In the genomic region with DNA sequence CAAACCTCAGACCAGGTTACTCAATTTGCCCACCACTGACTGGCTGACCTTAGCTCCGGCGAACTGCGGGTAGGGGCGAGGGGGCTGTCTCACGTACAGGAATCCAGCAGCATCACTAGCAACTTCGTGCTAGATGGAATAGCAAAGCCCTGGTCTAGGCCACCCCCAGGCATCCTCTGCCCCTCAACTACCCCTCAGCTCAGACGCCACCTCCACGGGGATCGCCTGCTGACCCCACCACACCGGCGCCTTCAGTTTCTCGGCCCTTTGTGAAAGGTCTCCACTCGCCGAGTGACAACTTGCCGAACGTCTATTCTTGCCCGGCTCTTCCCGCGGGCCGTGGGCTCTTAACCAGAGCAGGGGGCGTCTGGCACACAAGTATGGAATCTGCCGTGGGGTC, we compare ENCODE assay signal across 8 mouse cellular contexts. TPM values are rescaled to one million over a fixed set of nuclear protein-coding genes. Genes with fewer than 3 reads are reported as not detected.
DNase-seq lines count a peak whose midpoint lies in the region; ATAC-seq lines count a peak whose summit lies in the region.

No protein-coding gene starts in this region.

- H3K36me3 ChIP-seq in limb, embryonic 13.5 days, result no peaks in the 10 kb centered on the region
- H3K36me3 ChIP-seq in stomach, embryonic 16.5 days (ENCODE audit: control insufficient read depth, insufficient read depth, low read length), result no peaks in the 10 kb centered on the region

- peak overlapping the region; percentile 93 for H3K4me2 ChIP-seq in limb, embryonic 13.5 days (replicated peaks)
- H3K4me2 ChIP-seq in stomach, embryonic 16.5 days (ENCODE audit: low read depth, low read length), result peak overlapping the region; percentile 85

- peak; percentile 21 for DNase-seq in embryo, embryonic 10 days (ENCODE audit: low spot score)
- no peak for DNase-seq in embryo, embryonic 11 days
- peak; percentile 8 for DNase-seq in thymus, postnatal 0 days (ENCODE audit: low spot score)
- no peak for DNase-seq in thymus, postnatal 10 days (ENCODE audit: low spot score in 2 of 2)
- no peak for DNase-seq in urinary bladder, postnatal 36 days (ENCODE audit: low spot score in 2 of 2)
- no peak for DNase-seq in kidney, postnatal 4 days

- H3K9me3 ChIP-seq in limb, embryonic 13.5 days, result no peaks in the 10 kb centered on the region
- H3K9me3 ChIP-seq in stomach, embryonic 16.5 days (replicated peaks; ENCODE audit: control insufficient read depth, low read length), result no peaks in the 10 kb centered on the region

- H3K4me3 ChIP-seq in limb, embryonic 13.5 days, result peak overlapping the region; percentile 68
- peak overlapping the region; percentile 88 for H3K4me3 ChIP-seq in stomach, embryonic 16.5 days (replicated peaks; ENCODE audit: low read length)

- H3K27me3 ChIP-seq in limb, embryonic 13.5 days, result no peaks in the 10 kb centered on the region
- H3K27me3 ChIP-seq in stomach, embryonic 16.5 days (ENCODE audit: control insufficient read depth, insufficient read depth, low read length), result no peaks in the 10 kb centered on the region

- peaks cover 11% of the 10 kb centered on the region for H3K4me1 ChIP-seq in limb, embryonic 13.5 days
- H3K4me1 ChIP-seq in stomach, embryonic 16.5 days (ENCODE audit: control insufficient read depth, insufficient read depth, low read length), result peaks cover 8% of the 10 kb centered on the region; the same call in 1 of the 2 replicates

- H3K27ac ChIP-seq in limb, embryonic 13.5 days, result peak overlapping the region; percentile 81
- H3K27ac ChIP-seq in stomach, embryonic 16.5 days (ENCODE audit: low read length), result peak overlapping the region; percentile 81; the same call in 1 of the 2 replicates

- ATAC-seq in limb, embryonic 13.5 days (ENCODE audit: low FRiP score, low read depth), result no peak
- ATAC-seq in stomach, embryonic 16.5 days (ENCODE audit: insufficient read depth, low FRiP score), result no peak

- under 1% methylated on average over 22 of the region's 22 CpGs for WGBS in limb, embryonic 13.5 days
- WGBS in stomach, embryonic 16.5 days, result under 1% methylated on average over 22 of the region's 22 CpGs

- H3K9ac ChIP-seq in limb, embryonic 13.5 days, result peak overlapping the region; percentile 86
- H3K9ac ChIP-seq in stomach, embryonic 16.5 days (ENCODE audit: low read length), result peak overlapping the region; percentile 89

RNA-seq across cellular contexts. Expression of gene Cep85, which starts 0.6 kb away (rescaled TPM):
- 171 and 178 TPM in 2 replicates for polyA plus RNA-seq in thymus, postnatal 0 days (2015; fragmentation: Nextera tagmentation; extraction: Ambion mirVana)
- 33.3 and 34.9 TPM in 2 replicates for polyA plus RNA-seq in limb, embryonic 13.5 days (2015; fragmentation: Nextera tagmentation; extraction: Ambion mirVana)
- 110 and 113 TPM in 2 replicates for polyA plus RNA-seq in stomach, embryonic 16.5 days (2015; fragmentation: Nextera tagmentation; extraction: Ambion mirVana)

RNA-seq across cellular contexts. Expression of gene Gm7534, which starts 16.5 kb away (rescaled TPM):
- 0.08 and 0.21 TPM in 2 replicates for polyA plus RNA-seq in thymus, postnatal 0 days (2015; fragmentation: Nextera tagmentation; extraction: Ambion mirVana)
- polyA plus RNA-seq in limb, embryonic 13.5 days (2015; fragmentation: Nextera tagmentation; extraction: Ambion mirVana), result not detected in 2 replicates
- polyA plus RNA-seq in stomach, embryonic 16.5 days (2015; fragmentation: Nextera tagmentation; extraction: Ambion mirVana), result not detected in 2 replicates

RNA-seq across cellular contexts. Expression of gene Catsper4, which starts 40.9 kb away (rescaled TPM):
- 0.10 TPM in 1 of 2 replicates, not detected in the other for polyA plus RNA-seq in thymus, postnatal 0 days (2015; fragmentation: Nextera tagmentation; extraction: Ambion mirVana)
- 0.23 TPM in 1 of 2 replicates, not detected in the other for polyA plus RNA-seq in limb, embryonic 13.5 days (2015; fragmentation: Nextera tagmentation; extraction: Ambion mirVana)
- polyA plus RNA-seq in stomach, embryonic 16.5 days (2015; fragmentation: Nextera tagmentation; extraction: Ambion mirVana), result 0.30 and 0.55 TPM in 2 replicates

RNA-seq across cellular contexts. Expression of gene Cnksr1, which starts 51.9 kb away (rescaled TPM):
- 2.2 and 2.5 TPM in 2 replicates for polyA plus RNA-seq in thymus, postnatal 0 days (2015; fragmentation: Nextera tagmentation; extraction: Ambion mirVana)
- polyA plus RNA-seq in limb, embryonic 13.5 days (2015; fragmentation: Nextera tagmentation; extraction: Ambion mirVana), result 1.8 and 2.0 TPM in 2 replicates
- 10.7 and 13.4 TPM in 2 replicates for polyA plus RNA-seq in stomach, embryonic 16.5 days (2015; fragmentation: Nextera tagmentation; extraction: Ambion mirVana)

RNA-seq across cellular contexts. Expression of gene E130218I03Rik, which starts 57.2 kb away (rescaled TPM):
- polyA plus RNA-seq in thymus, postnatal 0 days (2015; fragmentation: Nextera tagmentation; extraction: Ambion mirVana), result 0.54 and 0.69 TPM in 2 replicates
- 0.23 and 0.66 TPM in 2 replicates for polyA plus RNA-seq in limb, embryonic 13.5 days (2015; fragmentation: Nextera tagmentation; extraction: Ambion mirVana)
- 0.26 and 0.45 TPM in 2 replicates for polyA plus RNA-seq in stomach, embryonic 16.5 days (2015; fragmentation: Nextera tagmentation; extraction: Ambion mirVana)

Comparison
In these comparisons a context has a peak if more than half of its experiments do, and no peak if none do; other contexts are left out.
1. DNase-seq: peak in embryo, embryonic 10 days (single experiment) and thymus, postnatal 0 days (single experiment); none in embryo, embryonic 11 days (single experiment), thymus, postnatal 10 days (0 of 2), urinary bladder, postnatal 36 days (0 of 2) and kidney, postnatal 4 days (0 of 2).